Mouse (Mus musculus) cerebellum, postnatal 25 days (tissue): ENCODE data around the gene Vps54.

ENCODE experiments used
- DNase-seq, 2 experiments: peaks; one replicate each; pipeline ENCODE4 v3.0.0; 2021; ENCODE audit warnings: mixed read lengths in 2 of 2

Gene Vps54

DNA sequence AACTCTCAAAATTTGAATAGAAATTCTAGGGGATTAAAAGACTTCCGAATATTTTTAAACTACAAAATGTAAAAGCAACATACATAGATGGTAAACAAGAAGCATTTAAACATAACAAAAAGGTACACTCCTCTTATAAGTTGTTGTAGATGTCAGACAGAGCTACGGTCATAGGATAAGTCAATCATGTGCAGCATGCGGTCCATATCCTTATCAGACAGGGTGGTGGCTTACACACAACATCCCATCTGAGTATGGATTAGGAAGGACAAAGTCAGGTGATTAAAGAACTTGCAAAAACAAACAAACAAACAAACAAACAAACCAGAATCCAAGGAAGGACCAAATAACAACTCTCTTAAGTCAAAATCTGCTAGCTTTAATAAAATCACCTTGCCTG, 106.9 kb downstream of the Vps54 start:
- DNase-seq = no peak

DNA sequence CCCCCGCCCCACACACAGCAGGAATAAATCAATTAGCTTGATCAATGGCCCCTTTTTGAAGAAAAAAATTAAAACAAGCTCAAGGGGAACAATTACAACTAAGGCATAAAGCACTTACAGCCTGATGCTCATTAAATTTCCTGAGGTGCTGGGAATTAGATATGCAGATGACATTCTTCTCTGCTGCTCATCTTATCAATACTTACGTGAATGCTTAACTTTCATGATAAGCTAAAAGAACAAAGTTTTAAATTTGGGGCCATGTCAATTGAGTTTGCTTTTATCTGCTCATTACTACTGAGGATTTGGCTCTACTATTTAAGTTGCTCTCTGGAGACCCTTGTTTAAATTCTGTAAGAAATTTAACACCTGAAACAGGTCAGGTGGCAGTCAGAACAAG, 109.8 kb downstream of the Vps54 start:
- DNase-seq = no peak

DNA sequence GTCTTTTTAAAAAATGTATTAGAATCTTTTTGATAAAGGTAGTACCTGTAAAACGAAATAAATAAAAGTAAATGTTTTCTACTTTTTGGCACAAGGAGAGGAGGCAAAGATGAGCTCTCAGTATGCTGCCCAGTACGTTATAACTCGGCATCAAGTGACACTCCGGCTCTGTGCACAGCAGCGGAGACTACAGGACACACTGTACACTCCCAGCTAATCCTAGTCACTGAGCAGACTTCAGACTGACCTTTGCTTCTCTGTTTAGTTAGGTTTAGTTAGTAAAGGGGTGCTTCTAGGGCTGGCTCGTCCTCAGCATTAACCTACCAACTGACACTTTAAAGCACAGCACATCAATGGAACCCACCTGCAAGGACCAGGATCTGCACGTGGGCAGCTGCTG, 112.2 kb downstream of the Vps54 start:
- no peak for DNase-seq

DNA sequence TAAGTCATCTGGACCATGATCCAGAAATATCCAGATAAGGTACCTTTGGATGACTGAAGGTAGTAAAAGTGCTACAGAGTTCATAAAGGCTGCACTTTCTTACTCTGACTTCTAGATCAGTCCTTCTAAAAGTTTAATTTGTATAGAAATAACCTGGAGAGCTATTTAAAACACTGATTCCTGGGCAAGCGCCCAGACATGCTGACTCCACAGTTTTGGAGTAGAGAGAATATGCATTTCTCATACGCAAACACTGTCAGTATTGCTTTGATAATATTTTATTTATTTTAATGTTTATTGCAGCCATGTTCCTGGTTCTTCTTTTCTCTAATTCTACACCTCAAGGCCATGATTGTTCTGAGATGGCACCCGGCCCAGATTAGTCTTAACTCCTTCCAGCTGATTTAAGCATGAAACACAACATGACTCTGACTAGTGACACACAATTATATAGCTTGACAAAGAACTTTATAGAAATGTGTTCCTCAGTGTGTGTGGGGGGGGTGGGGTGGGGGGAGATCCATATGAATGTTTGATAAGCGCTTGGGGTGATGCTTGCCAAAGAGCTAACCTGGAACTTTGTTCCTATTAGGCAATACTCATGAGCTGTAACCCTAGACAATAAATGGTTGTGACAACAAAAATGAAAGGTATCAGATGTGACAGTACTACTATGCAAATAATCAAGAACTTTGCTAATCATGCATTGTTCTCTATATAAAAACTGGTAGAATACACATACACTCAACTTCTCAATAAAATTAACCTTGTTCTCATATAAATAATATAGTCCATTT, 124.3 kb downstream of the Vps54 start:
- no peak for DNase-seq

DNA sequence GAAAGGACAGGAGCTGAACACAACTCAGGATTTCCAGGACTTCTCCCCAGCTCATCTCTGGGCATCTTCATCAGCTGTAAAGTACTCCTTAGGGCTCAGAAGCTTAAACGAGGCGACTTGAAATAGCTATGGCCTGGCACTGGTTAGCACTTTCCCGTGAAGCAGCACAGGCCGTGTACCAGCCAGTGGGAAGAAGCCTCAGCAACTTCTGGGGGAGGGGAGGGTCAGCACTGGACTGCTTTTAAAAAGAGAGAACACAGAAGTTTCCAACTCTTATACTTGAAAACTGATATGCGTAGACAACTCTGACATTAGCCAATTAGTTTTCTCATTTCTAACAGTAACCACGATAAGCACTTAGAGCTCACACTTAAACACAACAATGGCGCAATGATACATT, 129.4 kb downstream of the Vps54 start:
- DNase-seq = peak in 1 of 2 experiments; percentile 6

DNA sequence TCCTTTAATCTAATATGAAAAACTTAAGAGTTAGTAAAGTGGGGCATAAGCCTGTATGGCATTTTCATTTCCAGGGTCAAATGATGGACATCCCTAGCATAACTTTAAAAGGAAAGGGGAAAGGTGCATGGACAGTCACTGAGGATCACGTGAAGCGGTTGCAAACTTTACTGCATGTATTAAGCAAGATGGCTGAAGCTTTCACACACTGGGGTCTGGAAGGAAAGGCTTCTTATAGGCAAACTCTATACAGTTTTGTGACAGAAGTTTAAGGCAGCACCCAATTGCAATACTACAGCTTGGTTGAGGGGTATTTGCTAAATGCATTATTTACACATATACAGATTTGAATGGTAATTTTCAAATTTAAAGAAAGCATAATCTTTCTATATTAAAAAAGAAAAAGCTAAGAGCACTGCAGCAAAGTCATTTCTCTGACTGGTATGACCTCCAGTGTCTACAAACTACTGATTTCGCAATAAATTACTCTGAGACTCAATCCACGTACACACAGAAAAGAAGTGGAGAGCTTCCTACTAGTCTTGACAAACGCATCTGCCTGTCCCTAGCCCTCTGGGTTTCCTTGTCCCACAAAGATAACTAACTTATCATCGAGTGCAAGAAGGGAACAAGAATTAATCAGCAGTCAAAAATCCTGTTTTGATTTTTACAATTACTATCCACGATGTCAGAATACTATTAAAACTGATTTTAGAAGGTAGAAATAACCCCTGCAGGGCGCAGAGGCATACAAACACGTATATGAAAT, 130.4 kb downstream of the Vps54 start:
- no peak for DNase-seq

DNA sequence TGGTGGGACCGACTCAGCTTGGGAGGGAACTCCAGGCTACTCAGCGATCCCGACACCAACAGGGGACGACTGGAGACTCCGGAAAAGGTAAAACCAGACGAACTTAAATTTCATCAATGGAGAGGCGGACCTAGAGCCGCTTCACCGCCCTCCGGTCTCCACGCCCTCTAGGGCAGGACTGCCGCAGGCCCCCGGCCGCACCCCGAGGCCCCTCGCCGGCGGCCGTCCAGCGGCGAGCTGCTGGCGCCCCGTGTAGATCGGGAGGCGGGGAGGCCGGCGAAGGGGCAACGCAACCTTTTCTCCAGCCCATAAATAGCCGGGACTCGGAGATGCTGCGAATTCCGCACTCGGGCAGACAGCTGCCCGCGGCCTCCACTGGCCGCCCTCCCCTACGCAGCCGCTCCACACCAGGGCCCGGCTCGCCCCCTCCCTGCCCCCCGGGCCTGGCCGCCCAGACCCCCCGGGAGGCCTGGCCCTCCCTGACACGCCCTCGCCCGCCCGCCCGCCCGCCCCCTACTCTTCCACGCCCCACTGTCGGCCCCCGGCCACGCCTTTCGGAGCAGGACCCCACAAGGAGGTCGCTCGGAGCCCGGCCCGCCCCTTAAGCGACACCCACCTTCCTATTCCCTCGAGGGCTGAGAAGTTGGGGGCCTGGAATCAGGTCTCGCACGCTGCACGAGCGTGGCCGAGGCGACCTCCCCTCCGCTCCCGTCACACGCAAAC, 131.5 kb downstream of the Vps54 start:
- DNase-seq = peak; percentile 64 to 67
